8 mouse cellular contexts compared by ENCODE assay signal in the genomic region with DNA sequence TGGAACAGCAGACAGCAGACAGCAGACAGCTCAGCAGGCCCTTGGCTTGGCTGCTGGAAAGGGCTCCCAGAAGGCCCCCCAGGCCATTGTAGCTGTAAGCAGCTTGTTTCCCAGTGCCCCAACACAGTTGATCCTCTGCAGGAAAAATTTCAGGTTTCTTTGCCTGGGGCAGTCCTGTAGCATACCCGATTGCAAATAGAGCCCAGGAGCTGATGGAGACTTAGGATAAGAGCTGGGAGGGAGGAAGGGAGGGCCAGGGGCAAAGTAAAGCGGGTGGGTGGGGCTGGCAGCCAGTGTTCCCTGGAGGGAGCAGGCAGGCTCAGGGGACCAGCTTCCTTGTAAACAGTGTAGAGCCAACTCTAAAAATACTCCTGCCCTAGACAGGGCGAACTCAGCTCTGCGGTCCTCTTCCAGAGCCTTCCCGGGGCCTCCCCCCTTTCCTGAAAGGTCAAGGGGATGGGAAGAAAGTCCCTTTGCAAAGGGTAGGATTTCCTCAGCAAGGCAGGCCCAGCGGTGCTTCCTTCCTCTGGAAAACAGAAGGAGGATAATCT.
DNase-seq lines count a peak whose midpoint lies in the region; ATAC-seq and TF ChIP-seq lines count a peak whose summit lies in the region.

No protein-coding gene starts in this region.

- no peak overlapping the region for H3K9ac ChIP-seq in neural tube, embryonic 12.5 days
- H3K9ac ChIP-seq in hindbrain, embryonic 15.5 days, result no peak overlapping the region
- H3K9ac ChIP-seq in liver, adult 2 months (ENCODE audit: low read depth, low read length), result no peak overlapping the region; the same call in 1 of the 2 replicates
- no peak overlapping the region for H3K9ac ChIP-seq in neural tube, embryonic 15.5 days (replicated peaks)

- TF ChIP-seq CTCF in liver, adult 2 months (IDR thresholded peaks at IDR 0.05; ENCODE audit: low read depth, low read length), result no peak
- no peak for TF ChIP-seq CTCF in thymus, adult 2 months (IDR thresholded peaks at IDR 0.05; ENCODE audit: borderline replicate concordance, control insufficient read depth, extremely low read depth, insufficient read depth, low read length, poor library complexity)

- 29% methylated on average over 6 of the region's 6 CpGs for WGBS in neural tube, embryonic 12.5 days
- WGBS in hindbrain, embryonic 15.5 days, result 28% methylated on average over 6 of the region's 6 CpGs
- WGBS in liver, adult 2 months, result 53% methylated on average over 6 of the region's 6 CpGs
- 30% methylated on average over 6 of the region's 6 CpGs for WGBS in neural tube, embryonic 15.5 days
- 90% methylated on average over 6 of the region's 6 CpGs for WGBS in thymus, adult 2 months

- H3K27ac ChIP-seq in neural tube, embryonic 12.5 days, result no peak overlapping the region
- no peak overlapping the region for H3K27ac ChIP-seq in hindbrain, embryonic 15.5 days (replicated peaks)
- peak overlapping the region; percentile 34 for H3K27ac ChIP-seq in liver, adult 2 months (replicated peaks; ENCODE audit: insufficient read depth, low read depth, low read length)
- H3K27ac ChIP-seq in neural tube, embryonic 15.5 days (replicated peaks), result no peak overlapping the region
- H3K27ac ChIP-seq in thymus, adult 2 months (ENCODE audit: control insufficient read depth, insufficient read depth, low read length), result no peak overlapping the region

- ATAC-seq in neural tube, embryonic 12.5 days (ENCODE audit: low FRiP score, low read depth), result peak; percentile 56; the same call in 1 of the 2 replicates
- ATAC-seq in hindbrain, embryonic 15.5 days (ENCODE audit: low FRiP score, low read depth), result peak; percentile 67; the same call in 1 of the 2 replicates
- peak; percentile 71 for ATAC-seq in neural tube, embryonic 15.5 days (ENCODE audit: low FRiP score)

- H3K4me3 ChIP-seq in neural tube, embryonic 12.5 days, result no peak overlapping the region
- no peak overlapping the region for H3K4me3 ChIP-seq in hindbrain, embryonic 15.5 days
- no peak overlapping the region for H3K4me3 ChIP-seq in liver, adult 2 months (ENCODE audit: insufficient read depth, low read depth, low read length)
- no peak overlapping the region for H3K4me3 ChIP-seq in neural tube, embryonic 15.5 days (replicated peaks)
- no peak overlapping the region for H3K4me3 ChIP-seq in thymus, adult 2 months (ENCODE audit: control insufficient read depth, insufficient read depth, low read length)

- H3K27me3 ChIP-seq in neural tube, embryonic 12.5 days (replicated peaks), result no peaks in the 10 kb centered on the region
- H3K27me3 ChIP-seq in hindbrain, embryonic 15.5 days, result 0 out of 2 replicates have a peak, but pooled peaks cover 3% of the 10 kb centered on the region
- no peaks in the 10 kb centered on the region for H3K27me3 ChIP-seq in liver, adult 2 months (ENCODE audit: control insufficient read depth, insufficient read depth, low read length)
- H3K27me3 ChIP-seq in neural tube, embryonic 15.5 days (replicated peaks), result no peaks in the 10 kb centered on the region
- H3K27me3 ChIP-seq in thymus, adult 2 months (ENCODE audit: control insufficient read depth, insufficient read depth, low read length), result no peaks in the 10 kb centered on the region

- H3K9me3 ChIP-seq in neural tube, embryonic 12.5 days, result no peaks in the 10 kb centered on the region
- H3K9me3 ChIP-seq in hindbrain, embryonic 15.5 days, result no peaks in the 10 kb centered on the region
- no peaks in the 10 kb centered on the region for H3K9me3 ChIP-seq in neural tube, embryonic 15.5 days (replicated peaks)

- no peaks in the 10 kb centered on the region for H3K36me3 ChIP-seq in neural tube, embryonic 12.5 days
- H3K36me3 ChIP-seq in hindbrain, embryonic 15.5 days, result no peaks in the 10 kb centered on the region
- no peaks in the 10 kb centered on the region for H3K36me3 ChIP-seq in liver, adult 2 months (ENCODE audit: control insufficient read depth, insufficient read depth, low read length)
- H3K36me3 ChIP-seq in neural tube, embryonic 15.5 days, result no peaks in the 10 kb centered on the region
- H3K36me3 ChIP-seq in thymus, adult 2 months (ENCODE audit: control insufficient read depth, insufficient read depth, low read length), result no peaks in the 10 kb centered on the region

- no peak overlapping the region for H3K4me2 ChIP-seq in neural tube, embryonic 12.5 days (replicated peaks)
- H3K4me2 ChIP-seq in hindbrain, embryonic 15.5 days, result no peak overlapping the region
- H3K4me2 ChIP-seq in neural tube, embryonic 15.5 days, result no peak overlapping the region

- no peaks in the 10 kb centered on the region for H3K79me2 ChIP-seq in liver, adult 2 months (ENCODE audit: control insufficient read depth, insufficient read depth, low read length)

- no peak for DNase-seq in neural tube, embryonic 10.5 days (ENCODE audit: extremely low spot score, low spot score)
- DNase-seq in gastrocnemius, adult 8-10 months (ENCODE audit: low spot score in 2 of 2), result peak; percentile 65 to 81
- no peak for DNase-seq in liver, adult 2 months (ENCODE audit: extremely low read depth, low read depth, low spot score)
- no peak for DNase-seq in thymus, adult 2 months
- DNase-seq in thymus, postnatal 10 days (ENCODE audit: low spot score in 2 of 2), result no peak

- no peak for TF ChIP-seq POLR2A in liver, adult 2 months (IDR thresholded peaks at IDR 0.05; ENCODE audit: extremely low read depth, insufficient read depth, low read length)
- TF ChIP-seq POLR2A in thymus, adult 2 months (IDR thresholded peaks at IDR 0.05; ENCODE audit: control insufficient read depth, extremely low read depth, insufficient read depth, low read length, poor library complexity), result no peak

- H3K4me1 ChIP-seq in neural tube, embryonic 12.5 days, result peaks cover 9% of the 10 kb centered on the region
- H3K4me1 ChIP-seq in hindbrain, embryonic 15.5 days (replicated peaks), result peaks cover 13% of the 10 kb centered on the region
- peaks cover 10% of the 10 kb centered on the region for H3K4me1 ChIP-seq in liver, adult 2 months (ENCODE audit: control insufficient read depth, insufficient read depth, low read length)
- peaks cover 8% of the 10 kb centered on the region; the same call in 1 of the 2 replicates for H3K4me1 ChIP-seq in neural tube, embryonic 15.5 days
- H3K4me1 ChIP-seq in thymus, adult 2 months (replicated peaks; ENCODE audit: control insufficient read depth, insufficient read depth, low read length), result 0 out of 2 replicates have a peak, but pooled peaks cover 7% of the 10 kb centered on the region

Comparison
In these comparisons a context has a peak if more than half of its experiments do, and no peak if none do; other contexts are left out.
1. DNase-seq: peak in gastrocnemius, adult 8-10 months (2 of 2); none in neural tube, embryonic 10.5 days (single experiment), liver, adult 2 months (single experiment), thymus, adult 2 months (single experiment) and thymus, postnatal 10 days (0 of 2).
2. Peak in every context shown above with its lines, with median percentiles within 50 percentile points of each other: ATAC-seq.